Mouse (Mus musculus) hindbrain, embryonic 10.5 days (tissue): ENCODE data around the gene Kank2. TPM values are rescaled to one million over a fixed set of nuclear protein-coding genes. Genes with fewer than 3 reads are reported as not detected.

ENCODE experiments used
- DNase-seq: peaks from one replicate; pipeline ENCODE4 v3.0.0-alpha.2; 2017; ENCODE audit warnings: low spot score
- H3K27ac ChIP-seq: fragments of 300-500 bp; sonication (generic); 2 replicates; pipeline ENCODE4 v1.5.1; 2016; ENCODE audit warnings: mild to moderate bottlenecking, moderate library complexity
- H3K27me3 ChIP-seq: fragments of 300-500 bp; sonication (generic); 2 replicates; pipeline ENCODE4 v1.6.1; 2016; ENCODE audit warnings: mild to moderate bottlenecking; ENCODE audit not compliant: poor library complexity, insufficient read depth, severe bottlenecking
- H3K36me3 ChIP-seq: fragments of 300-500 bp; sonication (generic); 2 replicates; pipeline ENCODE4 v1.6.1; 2016; ENCODE audit warnings: mild to moderate bottlenecking, moderate library complexity
- H3K4me1 ChIP-seq: fragments of 300-500 bp; sonication (generic); replicated peaks from 2 replicates; pipeline ENCODE4 v1.6.1; 2016; ENCODE audit warnings: mild to moderate bottlenecking
- H3K4me3 ChIP-seq: fragments of 300-500 bp; sonication (generic); 2 replicates; pipeline ENCODE4 v1.5.1; 2016; ENCODE audit warnings: mild to moderate bottlenecking, moderate library complexity
- H3K9me3 ChIP-seq: fragments of 300-500 bp; sonication (generic); 2 replicates; pipeline ENCODE4 v1.6.1; 2016; ENCODE audit warnings: mild to moderate bottlenecking, moderate library complexity
- WGBS: fragments of 180-500 bp; shearing (Covaris S2); methylation state at CpG from one replicate; pipeline ENCODE4 v1.1.7; 2016; 5-methylcytosine and 5-hydroxymethylcytosine counted together
- polyA plus RNA-seq: library from polyadenylated mRNA; unstranded; fragments of >200 nt; fragmentation: Nextera tagmentation; extraction: Ambion mirVana; gene quantifications from 2 replicates; pipeline ENCODE4 v1.2.1, GENCODE M21; 2016

Kank2 gene
- polyA plus RNA-seq, 1 experiment from 2014 or later, result 11.0 TPM

- peaks cover 66% of the 10 kb centered on the region for H3K36me3 ChIP-seq
- no peaks in the 10 kb centered on the region for H3K9me3 ChIP-seq
- no peak overlapping the region for H3K4me3 ChIP-seq
- H3K27me3 ChIP-seq, result no peaks in the 10 kb centered on the region
- H3K4me1 ChIP-seq, result no peaks in the 10 kb centered on the region
- WGBS, result 91% methylated on average over 20 of the region's 20 CpGs
- no peak overlapping the region for H3K27ac ChIP-seq
- no peak for DNase-seq
These were observed 33.2 kb upstream of the Kank2 start for GRCm38 (mm10) chr9:21831558-21832240.

DNA sequence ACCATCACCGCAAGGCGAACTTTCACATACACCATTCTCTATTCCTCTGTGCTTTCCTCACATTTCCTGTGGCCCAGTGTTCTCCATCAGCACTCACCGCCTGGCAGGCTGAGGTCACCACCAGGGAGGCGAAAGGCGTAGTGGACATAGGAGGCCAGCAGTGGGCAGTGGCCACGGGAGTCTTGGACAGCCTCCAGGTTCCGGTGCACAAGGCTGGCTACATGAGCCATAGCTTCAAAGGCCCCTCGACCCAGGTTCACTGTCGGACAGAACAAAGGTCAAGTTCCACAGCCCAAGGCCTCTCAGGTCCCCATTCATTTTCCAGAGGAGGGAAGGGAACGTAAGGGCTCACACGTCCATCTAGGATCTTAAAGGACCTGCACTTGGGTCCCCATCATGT lies 32.4 kb upstream of the Kank2 start:
- Histone ChIP-seq H3K27me3 (no peaks in the 10 kb centered on the region), H3K4me3 (no peak overlapping the region), H3K27ac (no peak overlapping the region), H3K36me3 (peaks cover 61% of the 10 kb centered on the region), H3K9me3 (no peaks in the 10 kb centered on the region), H3K4me1 (no peaks in the 10 kb centered on the region)
- no peak for DNase-seq
- WGBS, result 86% methylated on average over 11 of the region's 11 CpGs

DNA sequence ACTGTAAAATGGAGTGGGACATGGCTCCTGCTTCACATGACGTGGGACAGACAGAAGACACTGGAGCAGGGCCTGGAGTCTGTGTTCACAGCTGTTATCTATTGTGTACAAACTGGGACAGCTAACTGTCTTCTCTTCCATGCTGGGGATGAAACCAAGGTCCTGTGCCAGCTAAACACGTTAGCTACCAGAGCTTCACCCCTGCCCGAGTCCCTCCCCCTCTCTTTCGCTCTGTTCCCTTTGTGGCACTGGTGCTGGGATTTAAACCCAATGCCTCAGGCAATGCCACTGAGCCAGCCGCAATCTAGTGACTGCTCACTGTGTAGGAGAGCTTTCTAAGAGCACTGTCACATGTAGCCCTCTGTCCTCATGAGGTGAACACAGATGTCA lies 31.9 kb upstream of the Kank2 start:
- Histone ChIP-seq H3K4me3 (no peak overlapping the region), H3K36me3 (peaks cover 56% of the 10 kb centered on the region), H3K27me3 (no peaks in the 10 kb centered on the region), H3K4me1 (peaks cover 3% of the 10 kb centered on the region), H3K27ac (no peak overlapping the region), H3K9me3 (no peaks in the 10 kb centered on the region)
- no peak for DNase-seq
- WGBS, result 87% methylated on average over 5 of the region's 5 CpGs

GRCm38 (mm10) chr9:21829834-21830460 lies 31.4 kb upstream of the Kank2 start:
- DNase-seq, result no peak
- Histone ChIP-seq H3K36me3 (peaks cover 51% of the 10 kb centered on the region), H3K4me3 (no peak overlapping the region), H3K9me3 (no peaks in the 10 kb centered on the region), H3K4me1 (peaks cover 8% of the 10 kb centered on the region), H3K27me3 (no peaks in the 10 kb centered on the region), H3K27ac (0 out of 2 replicates have a peak overlapping the region, but pooled peaks have one; percentile 35)
- 93% methylated on average over 14 of the region's 14 CpGs for WGBS

GRCm38 (mm10) chr9:21824366-21824765 lies 25.8 kb upstream of the Kank2 start:
- no peaks in the 10 kb centered on the region for H3K9me3 ChIP-seq
- H3K4me1 ChIP-seq, result peaks cover 13% of the 10 kb centered on the region
- no peak overlapping the region for H3K4me3 ChIP-seq
- no peak for DNase-seq
- 63% methylated on average over 10 of the region's 10 CpGs for WGBS
- peaks cover 16% of the 10 kb centered on the region for H3K36me3 ChIP-seq
- no peaks in the 10 kb centered on the region for H3K27me3 ChIP-seq
- H3K27ac ChIP-seq, result no peak overlapping the region

- Histone ChIP-seq H3K4me3 (no peak overlapping the region), H3K27ac (no peak overlapping the region), H3K4me1 (peaks cover 13% of the 10 kb centered on the region), H3K27me3 (no peaks in the 10 kb centered on the region), H3K9me3 (no peaks in the 10 kb centered on the region), H3K36me3 (peaks cover 13% of the 10 kb centered on the region; the same call in 1 of the 2 replicates)
- WGBS, result 65% methylated on average over 4 of the region's 4 CpGs
- DNase-seq, result no peak
These were observed 25.4 kb upstream of the Kank2 start for GRCm38 (mm10) chr9:21823957-21824356.

DNA sequence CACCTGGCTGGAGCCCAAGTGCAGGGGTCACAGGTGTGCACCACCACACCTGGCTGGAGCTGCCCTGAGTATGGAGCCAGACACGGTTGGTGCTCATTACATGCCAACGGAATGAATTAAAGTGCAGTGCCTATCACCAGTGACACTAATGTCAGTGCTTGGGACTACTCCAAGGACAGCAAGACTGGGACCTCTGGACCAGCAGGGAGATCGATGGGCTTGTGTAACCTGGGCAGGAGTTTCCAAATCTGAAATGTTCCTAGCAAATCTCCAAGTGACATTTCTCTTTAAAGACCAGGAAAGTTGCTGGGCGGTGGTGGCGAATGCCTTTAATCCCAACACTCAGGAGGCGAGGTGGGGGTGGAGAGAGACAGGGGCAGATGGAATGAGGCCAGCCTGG lies 24.1 kb upstream of the Kank2 start:
- 88% methylated on average over 6 of the region's 6 CpGs for WGBS
- no peak for DNase-seq

DNA sequence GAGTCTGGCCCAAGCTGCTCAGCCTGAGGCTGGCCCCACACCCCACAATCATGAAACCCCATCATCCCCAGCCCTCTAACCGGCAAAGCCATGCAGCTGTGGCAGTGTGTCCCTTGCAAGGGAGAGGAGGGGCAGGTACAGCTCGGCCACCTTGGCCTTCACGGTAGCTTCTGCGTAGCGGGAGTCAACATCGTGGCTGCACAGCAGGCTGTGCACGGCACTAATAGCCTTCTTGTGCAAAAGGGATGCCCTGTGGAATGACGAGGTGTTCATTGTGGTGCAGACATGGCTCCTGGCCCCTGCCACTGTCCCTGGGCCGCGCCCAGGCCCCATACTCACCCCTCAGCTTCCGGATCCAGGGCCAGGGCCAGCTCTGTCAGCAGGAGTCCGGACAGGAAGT lies 21.6 kb upstream of the Kank2 start:
- DNase-seq, result no peak
- 89% methylated on average over 12 of the region's 12 CpGs for WGBS
- Histone ChIP-seq H3K4me3 (no peak overlapping the region), H3K27me3 (no peaks in the 10 kb centered on the region), H3K4me1 (peaks cover 11% of the 10 kb centered on the region), H3K27ac (no peak overlapping the region), H3K9me3 (no peaks in the 10 kb centered on the region), H3K36me3 (peaks cover 36% of the 10 kb centered on the region)

More for the DNA sequence above, 24.1 kb upstream of the Kank2 start:
- Histone ChIP-seq H3K27ac (no peak overlapping the region), H3K36me3 (peaks cover 18% of the 10 kb centered on the region), H3K4me3 (no peak overlapping the region), H3K27me3 (no peaks in the 10 kb centered on the region), H3K9me3 (no peaks in the 10 kb centered on the region), H3K4me1 (peaks cover 13% of the 10 kb centered on the region)

DNA sequence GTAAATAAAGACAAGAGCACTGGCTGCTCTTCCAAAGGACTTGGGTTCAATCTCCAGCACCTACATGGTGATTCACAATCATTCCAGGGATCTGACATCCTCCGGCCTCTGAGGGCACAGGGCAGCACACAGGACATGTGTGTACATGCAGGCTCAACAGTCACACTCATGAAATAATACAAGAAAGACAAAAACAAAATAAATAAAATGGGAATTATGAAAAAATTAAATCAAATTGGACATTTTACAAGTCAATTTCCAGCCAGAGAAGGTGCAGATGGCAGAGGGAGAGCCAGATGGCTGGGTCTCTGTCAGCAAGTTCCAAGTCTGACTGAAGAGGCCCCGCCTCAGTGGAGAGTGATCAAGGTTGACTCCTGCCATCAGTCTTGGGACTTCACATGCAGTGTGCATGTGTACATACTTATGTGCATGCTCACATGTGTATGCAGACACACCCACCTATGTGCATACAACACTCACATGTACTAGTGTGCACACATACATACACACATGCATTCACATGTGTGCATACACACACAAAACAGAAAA lies 20.7 kb upstream of the Kank2 start:
- H3K36me3 ChIP-seq, result peaks cover 43% of the 10 kb centered on the region
- no peak for DNase-seq
- H3K27me3 ChIP-seq, result no peaks in the 10 kb centered on the region
- H3K27ac ChIP-seq, result no peak overlapping the region
- no peak overlapping the region for H3K4me3 ChIP-seq
- WGBS, result 94% methylated on average over 2 of the region's 2 CpGs
- H3K9me3 ChIP-seq, result no peaks in the 10 kb centered on the region
- peaks cover 8% of the 10 kb centered on the region for H3K4me1 ChIP-seq

- Histone ChIP-seq H3K36me3 (peaks cover 50% of the 10 kb centered on the region), H3K4me1 (peaks cover 8% of the 10 kb centered on the region), H3K9me3 (no peaks in the 10 kb centered on the region), H3K27ac (no peak overlapping the region), H3K4me3 (no peak overlapping the region), H3K27me3 (no peaks in the 10 kb centered on the region)
- 93% methylated on average over 6 of the region's 6 CpGs for WGBS
- DNase-seq, result no peak
These were observed 20.0 kb upstream of the Kank2 start for GRCm38 (mm10) chr9:21818561-21818960.

- H3K4me1 ChIP-seq, result peaks cover 8% of the 10 kb centered on the region
- WGBS, result 84% methylated on average over 4 of the region's 4 CpGs
- H3K4me3 ChIP-seq, result no peak overlapping the region
- H3K27me3 ChIP-seq, result no peaks in the 10 kb centered on the region
- H3K36me3 ChIP-seq, result peaks cover 54% of the 10 kb centered on the region
- H3K27ac ChIP-seq, result no peak overlapping the region
- no peaks in the 10 kb centered on the region for H3K9me3 ChIP-seq
- no peak for DNase-seq
These were observed 19.6 kb upstream of the Kank2 start for GRCm38 (mm10) chr9:21818125-21818524.

DNA sequence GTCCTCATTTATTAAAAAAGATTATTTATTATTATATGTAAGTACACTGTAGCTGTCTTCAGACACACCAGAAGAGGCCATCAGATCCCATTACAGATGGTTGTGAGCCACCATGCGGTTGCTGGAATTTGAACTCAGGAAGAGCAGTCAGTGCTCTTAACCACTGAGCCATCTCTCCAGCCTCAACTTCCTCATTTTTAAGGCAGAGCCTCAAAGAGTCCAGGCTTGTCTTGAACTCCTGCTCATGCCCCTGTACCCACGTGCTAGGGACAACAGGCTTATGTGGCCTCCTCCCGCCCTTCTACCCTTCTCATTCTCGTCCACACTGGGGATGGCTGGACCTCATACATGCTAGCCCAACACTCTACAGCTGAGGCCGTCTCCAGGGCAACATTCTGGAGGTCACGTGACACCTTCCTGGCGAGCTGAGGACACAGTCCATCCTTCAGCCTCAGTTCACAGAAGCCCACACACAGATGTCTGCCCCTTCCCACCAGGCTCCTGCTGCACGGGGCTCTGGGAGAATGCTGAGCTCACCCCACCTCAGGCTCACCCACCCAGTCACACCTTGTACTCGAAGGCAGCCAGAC lies 18.3 kb upstream of the Kank2 start:
- Histone ChIP-seq H3K36me3 (peaks cover 61% of the 10 kb centered on the region), H3K27me3 (no peaks in the 10 kb centered on the region), H3K9me3 (no peaks in the 10 kb centered on the region), H3K4me1 (peaks cover 8% of the 10 kb centered on the region), H3K4me3 (no peak overlapping the region), H3K27ac (no peak overlapping the region)
- 74% methylated on average over 9 of the region's 9 CpGs for WGBS
- no peak for DNase-seq

DNA sequence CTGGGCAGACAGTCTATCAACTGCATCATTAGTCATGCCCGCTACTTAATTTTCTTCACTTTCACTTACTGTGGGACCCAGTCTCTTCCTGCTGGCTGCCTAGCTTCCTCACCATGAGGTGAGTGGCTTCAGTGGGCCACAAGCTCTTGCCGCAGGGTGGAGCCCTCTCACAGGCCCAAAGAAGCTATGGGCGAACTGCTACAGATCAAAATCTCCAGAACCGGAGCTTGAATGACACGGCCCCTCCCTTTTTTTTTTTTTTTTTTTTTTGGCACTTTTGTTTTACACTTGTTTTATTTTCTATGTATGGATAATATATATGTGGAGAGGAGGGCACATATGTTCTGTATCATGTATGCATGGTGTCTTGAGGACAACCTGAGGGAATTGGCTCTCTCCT lies 12.6 kb upstream of the Kank2 start:
- Histone ChIP-seq H3K4me3 (no peak overlapping the region), H3K36me3 (peaks cover 43% of the 10 kb centered on the region), H3K9me3 (no peaks in the 10 kb centered on the region), H3K4me1 (no peaks in the 10 kb centered on the region), H3K27me3 (no peaks in the 10 kb centered on the region), H3K27ac (no peak overlapping the region)
- DNase-seq, result no peak
- 92% methylated on average over 5 of the region's 5 CpGs for WGBS
